Mouse (Mus musculus): ENCODE data around the gene Tnk1. TPM values are rescaled to one million over a fixed set of nuclear protein-coding genes. Genes with fewer than 3 reads are reported as not detected.

Tnk1 gene
- total RNA-seq, 2 experiments from 2014 or later, result 8.3 to 19.6 TPM

DNA sequence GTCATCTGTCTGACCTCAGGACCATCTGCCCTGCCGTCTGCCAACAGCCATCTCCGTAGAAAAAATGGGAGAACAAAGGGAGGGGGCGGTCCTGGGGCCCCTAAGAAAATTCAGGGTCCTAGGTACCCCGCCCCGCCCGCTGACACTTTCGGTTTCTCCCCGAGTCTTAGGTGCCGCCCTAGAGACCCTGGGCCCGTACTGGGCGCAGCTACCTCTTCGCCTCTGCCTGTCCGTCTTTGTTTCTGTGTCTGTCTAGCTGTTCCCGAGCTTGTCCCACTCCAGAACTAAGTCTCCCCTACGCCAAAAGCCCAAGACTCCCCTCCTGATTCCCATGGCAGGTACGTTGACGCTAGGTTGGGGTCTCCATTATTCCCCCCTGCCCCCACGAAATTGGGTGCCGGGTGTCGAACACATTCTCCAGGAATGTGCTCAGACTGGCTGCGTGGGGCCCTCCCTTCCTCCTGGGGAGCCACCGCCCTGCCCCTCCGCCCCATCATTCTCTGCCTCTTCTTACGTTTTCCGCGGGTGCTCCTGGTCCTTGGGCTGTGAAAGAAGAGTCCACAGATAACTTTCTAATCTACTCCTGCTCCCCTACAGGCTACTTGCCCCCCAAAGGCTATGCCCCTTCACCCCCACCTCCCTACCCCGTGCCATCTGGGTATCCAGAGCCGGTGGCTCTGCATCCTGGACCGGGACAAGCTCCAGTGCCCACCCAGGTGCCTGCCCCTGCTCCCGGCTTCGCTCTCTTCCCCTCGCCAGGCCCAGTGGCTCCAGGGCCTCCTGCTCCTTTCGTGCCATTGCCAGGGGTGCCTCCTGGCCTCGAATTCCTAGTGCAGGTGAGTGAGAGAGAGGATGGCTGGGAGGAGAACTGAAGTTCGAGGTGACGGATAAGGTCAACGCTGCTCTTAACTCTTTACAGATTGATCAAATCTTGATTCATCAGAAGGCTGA, 11.5 kb downstream of the Tnk1 start:
- peak; percentile 61 for ATAC-seq (replicated peaks; ENCODE audit: low FRiP score, poor library complexity, severe bottlenecking)

DNA sequence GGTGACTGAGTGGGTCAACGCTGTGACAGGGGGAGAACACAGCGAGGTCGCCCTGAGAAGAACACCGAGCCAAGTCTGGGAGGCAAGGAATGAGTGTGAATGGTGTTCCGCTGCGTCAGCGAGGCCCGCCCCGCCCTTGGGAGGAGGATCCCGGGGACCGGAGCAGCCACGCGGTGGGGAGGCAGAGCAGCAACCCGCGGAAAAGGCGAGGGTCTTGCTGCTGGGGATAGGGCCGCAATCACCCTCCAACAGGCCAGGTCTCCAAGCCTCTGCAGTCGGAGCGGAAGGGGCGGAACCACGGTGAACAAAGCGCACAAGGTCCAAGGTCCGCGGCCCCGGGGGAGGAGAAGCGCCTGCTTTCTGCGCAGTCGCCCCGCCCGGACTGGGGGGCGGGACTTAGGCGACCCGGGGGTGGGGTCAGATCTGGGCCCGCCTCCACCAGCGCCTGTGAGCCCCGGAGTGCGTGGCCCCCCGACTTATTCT, 12.3 kb downstream of the Tnk1 start, which contains the start of gene Plscr3:
TSS of gene Plscr3 (plus strand) at position 179 of the 483 bp plus-strand sequence.
- ATAC-seq (replicated peaks; ENCODE audit: low FRiP score, poor library complexity, severe bottlenecking), result peak; percentile 87

DNA sequence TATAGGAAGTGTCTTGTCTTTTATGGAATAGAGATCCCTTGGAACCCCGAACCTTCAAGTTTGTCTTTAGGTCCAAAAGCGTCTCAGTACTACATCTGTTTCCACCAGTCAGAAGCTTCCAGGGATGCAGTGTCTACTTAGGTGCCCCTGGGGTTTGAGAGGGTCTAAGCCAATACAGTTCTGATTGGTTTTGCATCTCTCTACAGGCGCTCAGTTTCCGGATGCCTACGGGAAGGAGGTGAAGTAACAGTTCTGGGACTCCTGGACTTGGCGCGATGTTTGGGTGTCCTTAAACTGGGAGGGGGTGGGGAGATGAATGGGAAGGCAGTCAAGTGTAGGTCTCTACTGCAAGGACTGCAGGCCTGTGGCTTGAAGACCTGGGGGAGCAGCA, 19.8 kb downstream of the Tnk1 start:
- peak; percentile 16 for ATAC-seq (replicated peaks; ENCODE audit: low FRiP score, poor library complexity, severe bottlenecking)

DNA sequence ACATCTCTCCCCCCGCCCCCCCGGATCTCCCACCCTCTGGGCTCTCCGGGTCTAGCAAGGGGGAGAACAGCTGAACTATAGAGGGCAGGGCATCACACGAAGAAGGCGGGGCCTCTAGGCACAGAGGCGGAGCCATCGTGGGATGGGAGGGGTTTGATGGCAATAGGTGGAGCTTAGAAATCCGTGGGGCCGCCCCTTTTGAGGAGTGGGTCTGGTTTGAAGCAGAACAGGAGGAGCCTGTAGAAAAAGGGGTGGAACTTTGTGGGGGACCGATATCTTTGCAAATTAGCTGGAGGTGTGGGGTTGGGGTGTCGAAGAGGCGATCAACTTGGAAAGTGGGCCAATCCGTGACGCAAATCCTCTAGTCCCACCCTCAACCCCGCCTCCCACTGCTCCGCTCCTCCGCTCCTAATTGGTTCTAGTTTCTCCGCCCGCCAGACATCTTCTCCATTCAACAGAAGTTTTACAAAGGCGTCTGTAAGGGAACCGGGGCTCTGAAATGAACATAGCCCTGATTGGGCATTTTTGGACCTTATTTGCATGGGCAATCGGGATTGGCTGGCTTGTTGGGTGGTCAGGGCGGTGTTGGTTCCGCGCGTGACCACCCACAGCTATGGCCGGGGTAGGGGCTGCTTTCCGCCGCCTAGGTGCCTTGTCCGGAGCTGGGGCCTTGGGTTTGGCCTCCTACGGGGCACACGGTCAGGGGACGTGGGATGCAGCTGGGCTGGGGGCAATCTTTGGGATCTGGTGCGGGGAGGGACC, 20.4 kb downstream of the Tnk1 start, which contains the start of gene Tmem256:
TSS of gene Tmem256 (plus strand) at position 563 of the 762 bp plus-strand sequence.
- peak; percentile 86 for ATAC-seq (replicated peaks; ENCODE audit: low FRiP score, poor library complexity, severe bottlenecking)

DNA sequence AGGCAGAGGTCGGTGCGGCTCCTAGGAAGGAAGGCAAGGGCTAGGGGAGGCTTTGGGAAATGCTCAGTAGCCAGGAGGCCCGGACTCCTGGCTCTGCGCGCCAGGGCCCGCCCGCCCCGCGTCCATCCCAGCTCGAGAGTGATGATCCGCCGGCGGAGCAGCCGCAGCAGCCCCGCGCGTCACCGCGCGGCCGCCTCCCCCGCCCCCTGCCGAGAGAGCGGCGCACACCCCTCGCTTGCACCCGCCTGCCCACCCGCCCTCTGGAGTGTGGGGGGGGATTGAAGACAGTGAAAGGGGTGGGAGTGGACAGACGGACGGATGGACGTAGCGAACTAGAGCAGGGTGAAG, 21.0 kb downstream of the Tnk1 start, which contains the start of gene Nlgn2:
TSS of gene Nlgn2 (minus strand) at position 181 of the 348 bp plus-strand sequence.
- ATAC-seq (replicated peaks; ENCODE audit: low FRiP score, poor library complexity, severe bottlenecking), result 0 out of 2 replicates have a peak, but pooled peaks have one; percentile 1

DNA sequence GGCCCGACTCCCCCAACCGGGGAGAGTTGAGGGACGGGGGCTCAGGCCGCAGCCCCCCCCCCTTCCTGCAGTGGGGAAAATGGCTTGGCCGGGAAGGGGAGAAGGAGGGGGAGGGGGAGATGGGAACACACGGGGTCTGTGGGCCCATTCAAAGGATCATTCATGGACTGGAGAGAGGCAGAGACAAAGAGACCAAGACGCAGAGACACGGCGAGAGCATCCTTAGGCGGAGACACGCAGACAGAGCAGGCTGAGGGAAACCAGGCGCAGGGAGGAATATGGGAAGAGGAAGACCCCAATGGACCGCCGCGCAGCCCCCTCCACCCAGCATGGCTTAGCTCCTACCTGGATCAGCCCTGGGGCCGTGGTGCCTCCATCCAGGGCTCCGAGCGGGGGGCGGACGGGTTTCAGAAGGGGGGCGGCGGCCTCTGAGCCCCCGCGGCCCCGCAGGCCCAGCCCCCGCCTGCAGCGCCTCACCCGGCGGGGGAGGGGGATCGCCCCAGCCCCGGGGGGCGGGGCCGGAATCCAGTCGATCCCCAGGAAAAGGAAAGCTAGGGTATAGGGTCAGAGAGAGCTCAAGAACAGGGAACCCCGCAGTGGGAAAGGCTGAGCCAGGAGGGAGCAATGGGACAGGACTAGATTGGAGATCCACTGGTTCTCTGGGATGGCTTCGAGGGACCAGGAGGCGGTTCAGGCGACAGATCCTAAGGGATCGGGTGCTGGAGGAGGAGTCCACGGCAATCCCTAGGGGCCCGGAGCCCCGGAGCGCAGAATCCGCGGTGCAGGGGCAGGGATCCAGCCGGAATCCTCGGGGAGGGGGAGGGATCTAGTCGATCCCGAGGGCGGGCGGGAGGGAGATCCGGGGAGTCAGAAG, 21.6 kb downstream of the Tnk1 start:
- no peak for ATAC-seq (replicated peaks; ENCODE audit: low FRiP score, poor library complexity, severe bottlenecking)

DNA sequence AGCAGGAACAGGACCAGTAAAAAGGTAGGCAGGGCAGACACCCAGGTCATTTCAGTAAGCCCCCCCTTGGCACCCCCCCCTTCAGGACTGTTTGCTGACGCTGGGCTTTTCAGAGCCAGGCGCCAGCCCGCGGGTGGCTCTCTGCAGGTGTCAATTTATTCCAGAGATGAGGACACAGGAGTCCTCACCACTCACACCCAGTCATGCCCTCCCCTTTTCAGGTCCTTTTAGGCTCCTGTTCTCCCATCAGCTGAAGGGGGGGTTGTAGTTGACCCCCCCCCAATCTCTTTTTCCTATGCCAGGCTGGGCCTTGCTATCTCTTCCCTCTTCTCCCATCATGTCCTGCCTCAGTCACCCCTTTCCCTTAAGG, 22.6 kb downstream of the Tnk1 start:
- ATAC-seq (replicated peaks; ENCODE audit: low FRiP score, poor library complexity, severe bottlenecking), result no peak

DNA sequence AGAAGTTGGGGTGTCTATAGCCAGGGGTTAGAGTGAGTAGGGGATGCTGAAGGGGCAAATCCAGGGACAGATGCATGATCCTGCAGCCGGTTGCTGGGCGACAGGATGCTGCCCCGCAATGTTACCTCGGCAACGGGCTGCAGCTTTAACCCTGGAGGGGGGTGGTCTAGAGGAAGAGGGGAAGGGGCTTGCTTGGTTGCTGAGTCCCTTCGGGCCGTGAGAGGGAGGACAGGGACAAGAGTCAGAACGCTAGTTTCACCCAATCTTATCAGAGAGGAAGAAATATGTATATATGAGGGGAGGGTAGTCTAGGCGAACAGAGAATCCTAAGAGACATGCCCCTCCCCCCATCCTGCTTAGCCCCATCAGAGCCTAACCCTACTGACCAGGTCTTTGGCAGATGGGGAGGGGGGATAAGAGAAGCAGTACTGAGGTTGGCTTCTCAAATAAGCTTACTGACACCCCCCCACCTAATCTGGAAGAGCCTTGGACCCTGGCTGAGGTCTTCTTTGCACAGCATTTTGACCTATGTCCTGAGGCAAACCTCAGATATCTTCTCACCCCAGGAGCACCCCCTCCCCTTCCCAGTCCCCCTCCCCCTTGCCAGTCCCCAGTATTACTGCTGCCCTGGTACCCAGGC, 23.1 kb downstream of the Tnk1 start:
- ATAC-seq (replicated peaks; ENCODE audit: low FRiP score, poor library complexity, severe bottlenecking), result no peak

DNA sequence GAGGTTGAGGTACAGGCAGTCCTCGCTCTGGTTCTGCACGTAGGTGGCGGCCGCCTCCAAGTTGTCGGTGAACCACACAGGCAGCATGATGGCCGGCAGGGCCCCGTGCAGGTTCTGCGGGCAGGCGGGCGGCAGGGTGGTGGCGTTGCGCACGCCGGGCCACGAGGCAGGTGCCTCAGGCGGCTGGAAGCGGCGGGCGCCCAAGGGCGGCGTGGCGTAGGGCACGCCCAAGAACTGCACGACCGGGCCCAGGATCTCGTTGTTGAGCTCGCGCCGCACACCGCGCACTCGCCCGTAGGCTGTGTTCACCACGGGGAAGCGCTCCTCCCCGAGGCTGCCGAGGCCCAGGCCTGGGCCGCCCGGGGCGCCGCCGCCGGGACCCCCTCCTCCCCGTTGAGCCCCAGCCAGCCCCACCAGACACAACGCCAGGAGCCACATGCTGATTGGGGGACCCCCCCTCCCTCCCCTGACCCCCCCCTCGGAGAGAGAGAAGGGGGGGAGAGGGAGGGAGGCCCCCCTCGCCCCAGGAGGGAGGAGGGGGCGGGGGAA, 24.5 kb downstream of the Tnk1 start:
- ATAC-seq (replicated peaks; ENCODE audit: low FRiP score, poor library complexity, severe bottlenecking), result peak; percentile 44

DNA sequence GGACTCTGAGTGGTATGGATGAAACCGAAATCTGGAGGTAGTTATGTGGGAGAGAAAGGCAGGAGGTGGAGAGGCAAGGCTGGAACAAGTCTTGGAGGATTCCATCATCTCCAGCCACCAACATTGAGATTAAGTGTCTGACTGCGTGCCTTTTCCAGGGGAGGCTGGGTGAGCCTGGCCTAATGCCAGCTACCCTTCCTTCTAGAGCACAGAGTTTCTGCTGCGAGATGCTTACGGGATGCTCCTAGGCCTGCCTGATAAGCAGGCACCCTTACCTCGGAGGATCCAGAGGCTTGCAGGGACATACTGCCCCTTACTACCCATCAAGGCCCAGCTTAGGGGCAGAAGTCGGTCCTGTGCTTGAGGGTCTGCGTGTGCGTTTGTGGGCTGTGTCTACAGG, 25.0 kb downstream of the Tnk1 start:
- ATAC-seq (replicated peaks; ENCODE audit: low FRiP score, poor library complexity, severe bottlenecking), result no peak

DNA sequence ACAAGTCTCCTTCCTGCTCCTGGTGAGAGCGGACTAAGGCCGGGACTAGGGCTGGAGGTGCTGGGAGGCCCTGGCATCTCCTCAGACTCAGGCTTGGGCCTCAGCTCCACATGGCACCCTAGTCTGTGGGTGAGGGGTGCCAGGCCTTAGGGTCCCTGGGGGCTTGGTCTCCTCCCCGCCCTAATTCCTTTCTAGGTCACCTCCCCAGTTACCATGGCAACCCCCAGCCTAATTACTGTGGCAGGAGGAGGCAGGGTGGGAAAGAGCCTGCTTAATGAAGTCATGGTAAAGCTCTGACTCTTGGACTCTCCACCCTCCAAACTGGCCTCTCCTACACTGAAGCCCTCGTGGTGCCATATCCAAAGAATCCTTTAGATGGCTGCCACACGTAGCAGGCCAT, 29.7 kb downstream of the Tnk1 start:
- ATAC-seq (replicated peaks; ENCODE audit: low FRiP score, poor library complexity, severe bottlenecking), result no peak

DNA sequence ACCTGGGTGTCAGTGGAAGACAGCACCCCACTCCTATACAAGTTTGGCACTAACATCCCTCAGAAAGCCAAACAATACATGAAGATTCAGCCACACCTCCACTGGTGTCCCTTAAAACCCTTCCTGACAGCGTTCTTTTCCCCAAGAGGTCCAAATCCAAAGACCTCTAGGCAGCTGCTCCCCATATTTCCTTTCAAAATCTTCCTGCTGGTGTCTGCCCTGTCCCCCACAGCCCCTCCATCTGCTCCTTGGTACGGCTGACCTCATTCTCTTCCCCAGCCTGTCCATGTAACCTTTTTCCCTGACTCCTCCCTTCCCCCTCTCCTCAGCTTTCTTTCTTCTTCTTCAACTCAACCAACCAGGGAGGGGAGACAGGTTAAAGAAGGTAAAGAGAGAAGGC, 35.1 kb downstream of the Tnk1 start:
- ATAC-seq (replicated peaks; ENCODE audit: low FRiP score, poor library complexity, severe bottlenecking), result no peak

DNA sequence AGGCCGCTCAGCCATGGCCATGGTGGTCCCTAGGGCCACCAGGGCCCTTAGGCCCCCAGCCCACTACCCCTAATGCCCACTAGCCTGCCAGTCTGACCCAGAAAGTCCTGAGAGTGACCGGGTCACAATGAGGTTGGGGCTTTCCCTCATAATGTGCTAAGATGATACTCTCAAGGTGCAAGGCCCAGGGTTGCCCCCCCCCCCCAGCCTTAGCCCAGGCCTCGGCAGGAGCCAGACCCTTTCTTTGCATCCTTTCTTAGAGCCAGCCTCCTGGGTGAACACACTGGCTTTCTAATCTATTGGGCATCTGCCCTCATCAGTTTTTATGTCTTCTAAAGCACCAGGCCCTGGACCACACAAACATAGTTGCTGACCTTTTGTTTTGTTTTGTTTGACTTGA, 36.5 kb downstream of the Tnk1 start, which contains the start of gene Spem1:
TSS of gene Spem1 (minus strand) at position 101 of the 400 bp plus-strand sequence.
- no peak for ATAC-seq (replicated peaks; ENCODE audit: low FRiP score, poor library complexity, severe bottlenecking)

DNA sequence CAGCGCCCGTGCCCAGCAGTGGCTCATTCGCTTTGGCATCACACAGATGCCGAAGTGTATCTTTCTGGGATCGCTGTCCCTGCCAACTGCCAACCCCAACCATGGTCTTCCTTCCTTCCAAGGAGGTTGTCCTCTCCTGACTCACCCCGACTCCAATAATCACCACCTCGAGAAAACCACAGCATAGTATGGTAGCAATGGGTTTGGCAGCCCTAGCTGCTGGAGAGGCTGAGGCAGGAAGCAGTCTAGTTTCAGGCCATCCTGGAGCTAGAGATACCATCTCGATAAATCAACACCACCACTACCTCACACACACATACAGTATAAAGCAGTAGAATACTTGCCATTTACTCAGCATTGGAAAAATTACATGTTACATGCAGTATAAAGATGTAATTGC, 39.7 kb downstream of the Tnk1 start:
- no peak for ATAC-seq (replicated peaks; ENCODE audit: low FRiP score, poor library complexity, severe bottlenecking)

DNA sequence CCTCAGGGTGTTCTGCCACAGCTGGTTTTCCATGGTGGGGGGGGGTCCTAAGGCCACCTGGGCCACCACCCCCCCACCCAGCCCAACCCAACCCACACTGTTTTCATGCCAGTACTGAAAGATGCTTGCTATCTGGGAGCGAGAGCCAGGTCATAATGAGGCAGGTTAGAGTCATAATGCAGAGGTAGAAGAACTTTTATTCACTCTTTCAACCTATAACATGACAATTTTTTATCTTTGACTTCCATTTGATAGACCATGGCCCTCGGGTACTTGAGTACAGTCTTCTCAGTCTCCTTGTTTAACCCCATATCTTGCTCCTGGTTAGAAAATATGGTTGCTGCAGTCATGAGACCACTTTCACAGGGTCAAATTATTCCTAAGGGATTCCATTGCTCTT, 40.2 kb downstream of the Tnk1 start, which contains the start of gene Spem2:
TSS of gene Spem2 (minus strand) at position 101 of the 400 bp plus-strand sequence.
- no peak for ATAC-seq (replicated peaks; ENCODE audit: low FRiP score, poor library complexity, severe bottlenecking)

DNA sequence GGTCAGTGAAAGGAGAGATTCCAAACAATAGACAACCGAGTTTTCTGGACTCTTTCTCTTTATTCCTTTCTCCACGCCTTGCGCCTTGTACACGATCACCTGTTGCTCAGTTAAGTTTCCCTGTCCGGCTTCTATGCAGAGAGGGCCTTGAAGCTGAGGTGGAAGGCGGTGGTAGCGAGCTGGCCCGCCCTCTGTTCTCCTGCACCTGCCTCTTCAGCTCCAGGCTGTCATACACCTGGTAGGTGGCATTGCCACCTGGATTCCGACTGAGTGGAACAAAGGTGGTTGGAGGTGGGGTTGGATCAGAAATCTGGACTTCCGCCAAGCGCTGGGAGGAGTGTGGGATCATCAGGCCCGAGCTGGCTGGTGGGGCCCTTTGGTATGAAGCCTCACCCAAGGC, 42.0 kb downstream of the Tnk1 start:
- ATAC-seq (replicated peaks; ENCODE audit: low FRiP score, poor library complexity, severe bottlenecking), result no peak

DNA sequence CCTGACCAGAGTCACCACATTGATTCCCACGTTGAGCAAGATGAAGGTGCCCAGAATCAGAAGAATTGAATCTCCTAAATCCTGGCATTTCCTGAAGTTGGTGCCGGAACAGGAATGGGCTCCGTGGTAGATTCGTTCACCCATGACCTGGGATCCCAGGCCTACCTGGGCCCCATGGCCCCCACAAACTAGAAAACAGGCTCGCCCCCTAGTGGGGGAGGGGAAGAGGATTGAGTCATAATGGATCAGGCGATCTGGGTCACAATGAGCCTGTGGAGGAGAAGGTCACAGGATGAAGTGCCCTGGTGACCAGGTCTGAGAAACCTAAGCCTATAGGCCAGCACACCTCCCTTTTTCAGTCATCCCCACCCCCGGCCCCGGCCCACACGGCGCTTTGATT, 43.4 kb downstream of the Tnk1 start, which contains the start of gene Gm39566:
TSS of gene Gm39566 (minus strand) at position 144 of the 400 bp plus-strand sequence.
- ATAC-seq (replicated peaks; ENCODE audit: low FRiP score, poor library complexity, severe bottlenecking), result no peak

DNA sequence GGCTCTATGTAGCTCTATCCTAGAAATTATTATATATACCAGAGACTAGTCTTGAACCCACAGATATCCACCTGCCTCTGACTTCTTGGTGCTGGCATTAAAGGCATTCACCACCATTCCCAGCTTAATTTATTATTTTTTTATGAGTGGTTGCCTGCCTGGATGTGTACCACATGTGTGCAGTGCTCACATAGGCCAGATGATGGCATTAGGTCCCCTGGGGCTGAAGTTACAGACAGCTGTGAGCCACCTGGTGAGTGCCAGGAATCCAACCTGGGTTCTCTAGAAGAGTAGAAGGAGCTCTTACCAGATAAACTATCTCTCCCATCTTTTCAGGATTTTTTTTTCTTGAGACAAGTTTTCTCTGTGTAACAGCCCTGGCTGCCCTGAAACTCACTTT, 48.2 kb downstream of the Tnk1 start:
- no peak for ATAC-seq (replicated peaks; ENCODE audit: low FRiP score, poor library complexity, severe bottlenecking)

DNA sequence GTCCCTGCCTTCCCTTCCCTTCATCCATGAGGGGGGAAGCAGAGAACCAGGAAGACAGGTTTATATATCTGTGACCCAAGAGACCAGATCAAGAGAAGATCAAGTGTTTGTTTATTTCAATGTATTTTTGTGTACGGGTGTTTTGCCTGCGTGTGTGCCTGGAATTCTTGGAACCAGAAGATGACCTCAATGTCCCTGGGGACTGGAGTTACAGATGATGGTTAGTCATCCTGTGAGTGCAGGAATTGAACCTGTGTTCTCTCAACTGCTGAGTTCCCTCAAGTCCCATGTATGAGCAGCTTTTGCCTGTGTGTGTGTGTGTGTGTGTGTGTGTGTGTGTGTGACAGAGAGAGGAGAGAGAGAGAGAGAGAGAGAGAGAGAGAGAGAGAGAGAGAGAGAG, 50.9 kb downstream of the Tnk1 start:
- ATAC-seq (replicated peaks; ENCODE audit: low FRiP score, poor library complexity, severe bottlenecking), result no peak

Data from erythroblast, adult 5-6 weeks (primary cell).